Mouse (Mus musculus) hindbrain, embryonic 11.5 days (tissue): ENCODE measurements around the gene Fkbp15. TPM values are rescaled to one million over a fixed set of nuclear protein-coding genes. Genes with fewer than 3 reads are reported as not detected.
A peak's percentile ranks its signal among the peaks of the same experiment; 100 is the strongest.

Experiments
- ATAC-seq: fragments of 200-750 bp; cut with Nextera tagmentation; 2 replicates; pipeline ENCODE4 v1.8.0; 2017; ENCODE audit warnings: mild to moderate bottlenecking, moderate TSS enrichment, moderate library complexity; ENCODE audit not compliant: low FRiP score
- DNase-seq: peaks from one replicate; pipeline ENCODE4 v3.0.0-alpha.2; 2015; ENCODE audit warnings: low spot score
- H3K27ac ChIP-seq: fragments of 300-500 bp; sonication (generic); 2 replicates; pipeline ENCODE4 v1.5.1; 2014; ENCODE audit warnings: mild to moderate bottlenecking, low read depth, low read length
- H3K27me3 ChIP-seq: fragments of 300-500 bp; sonication (generic); 2 replicates; pipeline ENCODE4 v1.6.1; 2014; ENCODE audit warnings: mild to moderate bottlenecking, low read length, moderate library complexity, mixed read lengths; ENCODE audit not compliant: control insufficient read depth, insufficient read depth
- H3K36me3 ChIP-seq: fragments of 300-500 bp; sonication (generic); 2 replicates; pipeline ENCODE4 v1.6.1; 2014; ENCODE audit warnings: mild to moderate bottlenecking, low read length, moderate library complexity, mixed read lengths; ENCODE audit not compliant: control insufficient read depth, insufficient read depth
- H3K4me1 ChIP-seq: fragments of 300-500 bp; sonication (generic); replicated peaks from 2 replicates; pipeline ENCODE4 v1.6.1; 2014; ENCODE audit warnings: low read length, mixed read lengths; ENCODE audit not compliant: control insufficient read depth, insufficient read depth
- H3K4me2 ChIP-seq: fragments of 300-500 bp; sonication (generic); replicated peaks from 2 replicates; pipeline ENCODE4 v1.6.1; 2014; ENCODE audit warnings: mild to moderate bottlenecking, low read depth, low read length
- H3K4me3 ChIP-seq: fragments of 300-500 bp; sonication (generic); 2 replicates; pipeline ENCODE4 v1.5.1; 2014; ENCODE audit warnings: low read depth, low read length
- H3K9ac ChIP-seq: fragments of 300-500 bp; sonication (generic); 2 replicates; pipeline ENCODE4 v1.6.1; 2014; ENCODE audit warnings: low read depth, low read length
- H3K9me3 ChIP-seq: fragments of 300-500 bp; sonication (generic); 2 replicates; pipeline ENCODE4 v1.6.1; 2016; ENCODE audit warnings: low read length; ENCODE audit not compliant: control insufficient read depth
- WGBS: fragments of 180-500 bp; shearing (Covaris S2); extraction: QIAGEN DNeasy Blood & Tissue Kit; methylation state at CpG from one replicate; pipeline ENCODE4 v1.1.7; 2014; 5-methylcytosine and 5-hydroxymethylcytosine counted together
- polyA plus RNA-seq: library from polyadenylated mRNA; unstranded; fragments of >200 nt; fragmentation: Nextera tagmentation; extraction: Ambion mirVana; gene quantifications from 2 replicates; pipeline ENCODE4 v1.2.1, GENCODE M21; 2014

Gene Fkbp15
- polyA plus RNA-seq, 1 experiment from 2014 or later = 21.2 TPM

- H3K4me2 ChIP-seq = no peak overlapping the region
- no peaks in the 10 kb centered on the region for H3K4me1 ChIP-seq
- 38% methylated on average over 8 of the region's 8 CpGs for WGBS
- ATAC-seq (no peak), DNase-seq (peak; percentile 71)
- H3K36me3 ChIP-seq = no peaks in the 10 kb centered on the region
- no peaks in the 10 kb centered on the region for H3K27me3 ChIP-seq
- H3K9me3 ChIP-seq = no peaks in the 10 kb centered on the region
- H3K27ac ChIP-seq = no peak overlapping the region
- H3K9ac ChIP-seq = no peak overlapping the region
- no peak overlapping the region for H3K4me3 ChIP-seq
These were observed 103.4 kb downstream of the Fkbp15 start for GRCm38 (mm10) chr4:62256931-62257330.

- DNase-seq (no peak), ATAC-seq (no peak)
- WGBS = 71% methylated on average over 8 of the region's 8 CpGs
These were observed 105.8 kb downstream of the Fkbp15 start for GRCm38 (mm10) chr4:62254551-62254950.

GRCm38 (mm10) chr4:62251776-62252175, 108.6 kb downstream of the Fkbp15 start:
- no peaks in the 10 kb centered on the region for H3K27me3 ChIP-seq
- H3K36me3 ChIP-seq = no peaks in the 10 kb centered on the region
- H3K4me1 ChIP-seq = no peaks in the 10 kb centered on the region
- ATAC-seq = no peak
- WGBS = 94% methylated on average over 4 of the region's 4 CpGs
- H3K27ac ChIP-seq = no peak overlapping the region
- no peak overlapping the region for H3K9ac ChIP-seq
- H3K4me2 ChIP-seq = no peak overlapping the region
- H3K9me3 ChIP-seq = no peaks in the 10 kb centered on the region
- no peak overlapping the region for H3K4me3 ChIP-seq
- no peak for DNase-seq

More at GRCm38 (mm10) chr4:62254551-62254950, 105.8 kb downstream of the Fkbp15 start:
- Histone ChIP-seq H3K9me3 (no peaks in the 10 kb centered on the region), H3K27ac (no peak overlapping the region), H3K36me3 (no peaks in the 10 kb centered on the region), H3K4me1 (no peaks in the 10 kb centered on the region), H3K4me3 (no peak overlapping the region), H3K9ac (no peak overlapping the region), H3K4me2 (no peak overlapping the region), H3K27me3 (no peaks in the 10 kb centered on the region)

GRCm38 (mm10) chr4:62250896-62251544, 109.3 kb downstream of the Fkbp15 start:
- Histone ChIP-seq H3K9me3 (no peaks in the 10 kb centered on the region), H3K27ac (no peak overlapping the region), H3K9ac (no peak overlapping the region), H3K27me3 (no peaks in the 10 kb centered on the region), H3K36me3 (no peaks in the 10 kb centered on the region), H3K4me1 (no peaks in the 10 kb centered on the region), H3K4me3 (no peak overlapping the region), H3K4me2 (no peak overlapping the region)
- peak; percentile 66 for ATAC-seq
- peak; percentile 48 for DNase-seq
- 37% methylated on average over 3 of the region's 3 CpGs for WGBS

Other genes with a start within 250 kb of the Fkbp15 start
- not detected in 2 replicates for gene Mup21, start 209.7 kb downstream of the Fkbp15 start, polyA plus RNA-seq
- gene Zfp37, start 129.5 kb downstream of the Fkbp15 start, polyA plus RNA-seq = 33.8 and 34.4 TPM in 2 replicates
- 11.8 and 13.3 TPM in 2 replicates for gene Slc31a2, start 98.0 kb downstream of the Fkbp15 start, polyA plus RNA-seq
- gene Slc31a1, start 179 bp upstream of the Fkbp15 start, polyA plus RNA-seq = 45.0 and 49.8 TPM in 2 replicates
- 177 and 178 TPM in 2 replicates for gene Cdc26, start 48.1 kb upstream of the Fkbp15 start, polyA plus RNA-seq
- 25.5 and 28.1 TPM in 2 replicates for gene Prpf4, start 48.2 kb upstream of the Fkbp15 start, polyA plus RNA-seq
- gene Rnf183, start 74.7 kb upstream of the Fkbp15 start, polyA plus RNA-seq = not detected in 2 replicates
- 6.4 and 6.9 TPM in 2 replicates for gene Wdr31, start 110.3 kb upstream of the Fkbp15 start, polyA plus RNA-seq
- 0.94 and 1.0 TPM in 2 replicates for gene Bspry, start 119.5 kb upstream of the Fkbp15 start, polyA plus RNA-seq
- gene Hdhd3, start 142.9 kb upstream of the Fkbp15 start, polyA plus RNA-seq = 13.7 and 16.7 TPM in 2 replicates
- 77.5 and 80.1 TPM in 2 replicates for gene Alad, start 159.4 kb upstream of the Fkbp15 start, polyA plus RNA-seq
- gene Pole3, start 164.5 kb upstream of the Fkbp15 start, polyA plus RNA-seq = 116 and 117 TPM in 2 replicates
- 0.91 and 1.8 TPM in 2 replicates for gene 4933430I17Rik, start 164.8 kb upstream of the Fkbp15 start, polyA plus RNA-seq
- gene Rgs3, start 199.3 kb upstream of the Fkbp15 start, polyA plus RNA-seq = 31.3 and 33.2 TPM in 2 replicates